Mouse (Mus musculus) heart, postnatal 0 days (tissue): ENCODE measurements at regions not wholly inside any gene's neighbourhood (a gene's known extent, or its start where the extent isn't known, plus 50 kb on each side); places are given as distances from the start of the nearest gene placed in this dataset.

Source experiments
- ATAC-seq: fragments of 200-750 bp; cut with Nextera tagmentation; 2 replicates; pipeline ENCODE4 v1.8.0; 2017; ENCODE audit warnings: low read depth, moderate number of reproducible peaks, moderate library complexity; ENCODE audit not compliant: insufficient read depth
- DNase-seq: peaks from one replicate; pipeline ENCODE4 v3.0.0-alpha.2; 2016; ENCODE audit warnings: low spot score
- H3K27ac ChIP-seq: fragments of 300-500 bp; sonication (generic); 2 replicates; pipeline ENCODE4 v1.5.1; 2014; ENCODE audit warnings: low read depth, mild to moderate bottlenecking
- H3K27me3 ChIP-seq: fragments of 300-500 bp; sonication (generic); 2 replicates; pipeline ENCODE4 v1.6.1; 2014; ENCODE audit warnings: low read length, mixed read lengths; ENCODE audit not compliant: control insufficient read depth, insufficient read depth
- H3K36me3 ChIP-seq: fragments of 300-500 bp; sonication (generic); replicated peaks from 2 replicates; pipeline ENCODE4 v1.6.1; 2014; ENCODE audit warnings: low read length, mixed read lengths; ENCODE audit not compliant: control insufficient read depth, insufficient read depth
- H3K4me1 ChIP-seq: fragments of 300-500 bp; sonication (generic); 2 replicates; pipeline ENCODE4 v1.6.1; 2014; ENCODE audit warnings: antibody characterized with exemption; ENCODE audit not compliant: control insufficient read depth, insufficient read depth
- H3K4me2 ChIP-seq: fragments of 300-500 bp; sonication (generic); 2 replicates; pipeline ENCODE4 v1.6.1; 2014; ENCODE audit warnings: low read depth, mild to moderate bottlenecking, low read length, moderate library complexity
- H3K4me3 ChIP-seq: fragments of 300-500 bp; sonication (generic); 2 replicates; pipeline ENCODE4 v1.5.1; 2014; ENCODE audit warnings: low read depth, low read length
- H3K9ac ChIP-seq: fragments of 300-500 bp; sonication (generic); replicated peaks from 2 replicates; pipeline ENCODE4 v1.6.1; 2014; ENCODE audit warnings: low read depth, low read length, mixed read lengths
- H3K9me3 ChIP-seq: fragments of 300-500 bp; sonication (generic); replicated peaks from 2 replicates; pipeline ENCODE4 v1.6.1; 2016; ENCODE audit warnings: low read length; ENCODE audit not compliant: control insufficient read depth
- CTCF ChIP-seq: IDR thresholded peaks from 2 replicates; pipeline ENCODE4 v1.5.1; 2016; ENCODE audit warnings: antibody characterized with exemption, control low read depth, low read depth
- EP300 ChIP-seq: IDR thresholded peaks from 2 replicates; pipeline ENCODE4 v1.6.1; 2016; ENCODE audit warnings: antibody characterized with exemption, low read depth
- WGBS: fragments of 180-500 bp; shearing (Covaris S2); extraction: QIAGEN DNeasy Blood & Tissue Kit; methylation state at CpG from one replicate; pipeline ENCODE4 v1.1.7; 2014; 5-methylcytosine and 5-hydroxymethylcytosine counted together

- no peak for TF ChIP-seq EP300
- no peak for TF ChIP-seq CTCF
- Histone ChIP-seq H3K4me3 (no peak overlapping the region), H3K4me2 (no peak overlapping the region), H3K27me3 (peaks cover 78% of the 10 kb centered on the region), H3K9me3 (no peaks in the 10 kb centered on the region), H3K36me3 (no peaks in the 10 kb centered on the region), H3K9ac (no peak overlapping the region), H3K4me1 (no peaks in the 10 kb centered on the region), H3K27ac (no peak overlapping the region)
- no peak for DNase-seq
- WGBS = 88% methylated on average over 13 of the region's 13 CpGs
- no peak for ATAC-seq
Measured at GRCm38 (mm10) chr9:61207423-61208150, 164.6 kb upstream of the Tle3 start.

- Histone ChIP-seq H3K4me3 (no peak overlapping the region), H3K36me3 (no peaks in the 10 kb centered on the region), H3K27me3 (peaks cover 65% of the 10 kb centered on the region), H3K27ac (no peak overlapping the region), H3K4me1 (0 out of 2 replicates have a peak, but pooled peaks cover 4% of the 10 kb centered on the region), H3K9ac (no peak overlapping the region), H3K9me3 (no peaks in the 10 kb centered on the region), H3K4me2 (no peak overlapping the region)
- WGBS = 46% methylated on average over 4 of the region's 4 CpGs
- TF ChIP-seq CTCF (no peak), EP300 (no peak)
- DNase-seq (no peak), ATAC-seq (no peak)
Measured at GRCm38 (mm10) chr9:61211627-61212026, 160.5 kb upstream of the Tle3 start.

- H3K9me3 ChIP-seq = no peaks in the 10 kb centered on the region
- no peak overlapping the region for H3K4me3 ChIP-seq
- WGBS = 45% methylated on average over 6 of the region's 6 CpGs
- H3K4me2 ChIP-seq = no peak overlapping the region
- TF ChIP-seq CTCF (no peak), EP300 (peak; percentile 91)
- H3K27ac ChIP-seq = peak overlapping the region; percentile 59
- peaks cover 60% of the 10 kb centered on the region for H3K27me3 ChIP-seq
- 0 out of 2 replicates have a peak, but pooled peaks cover 7% of the 10 kb centered on the region for H3K4me1 ChIP-seq
- no peak overlapping the region for H3K9ac ChIP-seq
- DNase-seq (peak; percentile 67), ATAC-seq (peak; percentile 83)
- no peaks in the 10 kb centered on the region for H3K36me3 ChIP-seq
Measured at GRCm38 (mm10) chr9:61214943-61215342, 157.2 kb upstream of the Tle3 start.

GRCm38 (mm10) chr9:61216012-61216770 is 156.0 kb upstream of the Tle3 start:
- Histone ChIP-seq H3K4me3 (no peak overlapping the region), H3K4me1 (0 out of 2 replicates have a peak, but pooled peaks cover 7% of the 10 kb centered on the region), H3K9ac (no peak overlapping the region), H3K27ac (no peak overlapping the region), H3K4me2 (no peak overlapping the region), H3K36me3 (no peaks in the 10 kb centered on the region), H3K9me3 (no peaks in the 10 kb centered on the region), H3K27me3 (peaks cover 49% of the 10 kb centered on the region)
- 71% methylated on average over 13 of the region's 13 CpGs for WGBS
- ATAC-seq = no peak
- TF ChIP-seq EP300 (no peak), CTCF (no peak)
- DNase-seq = no peak

- Histone ChIP-seq H3K27ac (no peak overlapping the region), H3K4me3 (no peak overlapping the region), H3K36me3 (no peaks in the 10 kb centered on the region), H3K27me3 (peaks cover 41% of the 10 kb centered on the region), H3K4me2 (no peak overlapping the region), H3K4me1 (0 out of 2 replicates have a peak, but pooled peaks cover 3% of the 10 kb centered on the region), H3K9me3 (no peaks in the 10 kb centered on the region; the same call in 1 of the 2 replicates), H3K9ac (no peak overlapping the region)
- ATAC-seq (no peak), DNase-seq (no peak)
- TF ChIP-seq CTCF (peak; percentile 38), EP300 (no peak)
- WGBS = 41% methylated on average over 9 of the region's 9 CpGs
Measured at GRCm38 (mm10) chr9:61220017-61220416, 152.1 kb upstream of the Tle3 start.
